Mouse (Mus musculus): ENCODE results near the gene Immt.
A peak's percentile ranks its signal among the peaks of the same experiment; 100 is the strongest.
"Not testable (repeated sequence)": the region's sequence is repeated elsewhere in the genome, so short reads cannot be mapped to it uniquely, and the experiment has no call there.

Immt gene

GRCm38 (mm10) chr6:71846906-71847305 lies 15.8 kb downstream of the Immt start:
- not testable (repeated sequence) for DNase-seq (ENCODE audit: low spot score in 2 of 2)

GRCm38 (mm10) chr6:71867751-71868150 lies 36.6 kb downstream of the Immt start:
- DNase-seq (ENCODE audit: low spot score in 2 of 2) = no peak

GRCm38 (mm10) chr6:71868809-71869208 lies 37.7 kb downstream of the Immt start:
- peak in 1 of 2 experiments; percentile 18 for DNase-seq (ENCODE audit: low spot score in 2 of 2)

GRCm38 (mm10) chr6:71871396-71871795 lies 40.3 kb downstream of the Immt start:
- peak; percentile 16 to 36 for DNase-seq (ENCODE audit: low spot score in 2 of 2)

GRCm38 (mm10) chr6:71877965-71878760 lies 47.0 kb downstream of the Immt start:
- DNase-seq (ENCODE audit: low spot score in 2 of 2) = no peak

GRCm38 (mm10) chr6:71893263-71893662 lies 62.1 kb downstream of the Immt start:
- no peak for DNase-seq (ENCODE audit: low spot score in 2 of 2)

GRCm38 (mm10) chr6:71907702-71908235 lies 76.6 kb downstream of the Immt start:
- no peak for DNase-seq (ENCODE audit: low spot score in 2 of 2)

- peak; percentile 82 to 91 for DNase-seq (ENCODE audit: low spot score in 2 of 2)
These were observed 77.6 kb downstream of the Immt start, which contains the start of the genes Ptcd3 and Polr1a for GRCm38 (mm10) chr6:71908481-71909381. Gene Ptcd3, minus strand, starts transcription at chr6:71908750. Gene Polr1a, plus strand, starts transcription at chr6:71909053.

- no peak for DNase-seq (ENCODE audit: low spot score in 2 of 2)
These were observed 78.3 kb downstream of the Immt start for GRCm38 (mm10) chr6:71909384-71909783.

- DNase-seq (ENCODE audit: low spot score in 2 of 2) = no peak
These were observed 78.7 kb downstream of the Immt start for GRCm38 (mm10) chr6:71909840-71910239.

- DNase-seq (ENCODE audit: low spot score in 2 of 2) = no peak
These were observed 80.7 kb downstream of the Immt start for GRCm38 (mm10) chr6:71911686-71912450.

- DNase-seq (ENCODE audit: low spot score in 2 of 2) = no peak
These were observed 89.6 kb downstream of the Immt start for GRCm38 (mm10) chr6:71920752-71921151.

- not testable (repeated sequence) for DNase-seq (ENCODE audit: low spot score in 2 of 2)
These were observed 94.1 kb downstream of the Immt start for GRCm38 (mm10) chr6:71925233-71925632.

All from thymus, postnatal 10 days (tissue).